Mouse (Mus musculus): ENCODE measurements around the gene Wdr78.

Gene Wdr78

GRCm38 (mm10) chr4:103114184-103115111 is at the start of gene Wdr78, which contains the start of gene Mier1:
Gene Wdr78, minus strand, starts transcription at chr4:103114555.
Gene Mier1, plus strand, starts transcription at chr4:103114390.
- DNase-seq (ENCODE audit: low read depth, low spot score), result peak; percentile 92

GRCm38 (mm10) chr4:103158781-103159180 is 44.4 kb upstream of the Wdr78 start:
- DNase-seq (ENCODE audit: low read depth, low spot score), result no peak

GRCm38 (mm10) chr4:103151946-103152345 is 37.6 kb upstream of the Wdr78 start:
- DNase-seq (ENCODE audit: low read depth, low spot score), result no peak

- peak; percentile 47 for DNase-seq (ENCODE audit: low read depth, low spot score)
These were observed 32.0 kb upstream of the Wdr78 start for GRCm38 (mm10) chr4:103146339-103146738.

DNA sequence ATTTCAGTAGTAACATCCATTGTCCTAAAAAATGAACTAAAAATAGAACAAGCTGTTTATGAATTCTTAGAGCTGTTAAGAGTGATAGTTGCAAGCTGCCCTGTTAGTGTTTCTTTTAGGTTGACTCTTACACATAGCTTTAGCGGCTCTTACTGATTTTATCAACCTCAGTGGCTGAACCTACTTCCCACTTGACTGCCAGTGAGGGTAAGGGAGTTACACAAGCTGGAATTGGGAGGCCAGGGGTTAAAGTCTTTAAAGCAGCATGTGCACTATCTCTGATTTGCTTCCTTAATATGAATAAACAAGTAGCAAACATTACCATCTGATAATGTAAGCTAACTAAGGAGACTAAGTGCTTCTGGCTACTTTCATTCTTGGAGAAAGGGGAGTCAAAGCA is 22.6 kb upstream of the Wdr78 start:
- no peak for DNase-seq (ENCODE audit: low read depth, low spot score)

DNA sequence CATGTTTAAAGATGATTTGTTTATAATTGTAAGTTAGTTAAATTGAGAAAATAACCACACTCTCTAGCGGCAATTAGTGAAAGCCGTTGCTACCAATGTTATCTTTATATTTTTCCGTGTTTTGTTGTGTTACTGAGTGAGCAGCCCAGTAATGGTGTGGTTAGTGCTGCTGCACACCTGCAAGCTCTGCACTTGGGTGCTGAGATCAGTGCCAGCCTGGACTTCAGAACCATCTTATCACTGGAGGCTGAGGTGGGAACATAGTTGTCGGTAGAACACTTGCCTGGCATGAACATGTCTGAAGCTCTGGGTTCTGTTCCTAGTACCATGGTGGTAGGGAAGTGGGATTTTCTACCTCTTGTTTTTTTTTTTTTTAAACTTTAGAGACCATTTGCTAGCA is 12.2 kb upstream of the Wdr78 start:
- no peak for DNase-seq (ENCODE audit: low read depth, low spot score)

GRCm38 (mm10) chr4:103123606-103124005 is 9.3 kb upstream of the Wdr78 start:
- DNase-seq (ENCODE audit: low read depth, low spot score), result no peak

DNA sequence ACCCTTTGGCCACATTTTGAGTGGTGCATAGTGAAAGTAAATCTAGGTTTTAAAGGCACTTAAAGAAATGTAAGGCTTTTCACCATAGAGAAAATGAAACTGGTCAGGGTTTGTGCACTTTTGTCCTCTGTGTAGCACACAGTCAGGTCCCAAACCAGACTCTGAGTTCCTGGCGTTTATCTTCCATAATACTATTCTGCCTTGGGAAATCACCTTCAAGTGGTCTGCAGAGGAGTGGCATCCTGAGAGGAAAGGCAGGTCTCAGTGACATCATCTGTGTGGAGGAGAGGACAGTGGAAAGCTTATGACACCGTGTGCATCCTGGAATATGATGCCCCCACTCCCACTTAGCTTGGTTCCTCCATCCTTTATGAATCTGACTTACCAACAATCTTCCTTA is 8.7 kb upstream of the Wdr78 start:
- no peak for DNase-seq (ENCODE audit: low read depth, low spot score)

GRCm38 (mm10) chr4:103120874-103121389 is 6.6 kb upstream of the Wdr78 start:
- DNase-seq (ENCODE audit: low read depth, low spot score), result no peak

- no peak for DNase-seq (ENCODE audit: low read depth, low spot score)
These were observed 6.0 kb upstream of the Wdr78 start for GRCm38 (mm10) chr4:103120395-103120794.

- DNase-seq (ENCODE audit: low read depth, low spot score), result peak; percentile 17
These were observed 5.7 kb upstream of the Wdr78 start for GRCm38 (mm10) chr4:103120028-103120384.

DNA sequence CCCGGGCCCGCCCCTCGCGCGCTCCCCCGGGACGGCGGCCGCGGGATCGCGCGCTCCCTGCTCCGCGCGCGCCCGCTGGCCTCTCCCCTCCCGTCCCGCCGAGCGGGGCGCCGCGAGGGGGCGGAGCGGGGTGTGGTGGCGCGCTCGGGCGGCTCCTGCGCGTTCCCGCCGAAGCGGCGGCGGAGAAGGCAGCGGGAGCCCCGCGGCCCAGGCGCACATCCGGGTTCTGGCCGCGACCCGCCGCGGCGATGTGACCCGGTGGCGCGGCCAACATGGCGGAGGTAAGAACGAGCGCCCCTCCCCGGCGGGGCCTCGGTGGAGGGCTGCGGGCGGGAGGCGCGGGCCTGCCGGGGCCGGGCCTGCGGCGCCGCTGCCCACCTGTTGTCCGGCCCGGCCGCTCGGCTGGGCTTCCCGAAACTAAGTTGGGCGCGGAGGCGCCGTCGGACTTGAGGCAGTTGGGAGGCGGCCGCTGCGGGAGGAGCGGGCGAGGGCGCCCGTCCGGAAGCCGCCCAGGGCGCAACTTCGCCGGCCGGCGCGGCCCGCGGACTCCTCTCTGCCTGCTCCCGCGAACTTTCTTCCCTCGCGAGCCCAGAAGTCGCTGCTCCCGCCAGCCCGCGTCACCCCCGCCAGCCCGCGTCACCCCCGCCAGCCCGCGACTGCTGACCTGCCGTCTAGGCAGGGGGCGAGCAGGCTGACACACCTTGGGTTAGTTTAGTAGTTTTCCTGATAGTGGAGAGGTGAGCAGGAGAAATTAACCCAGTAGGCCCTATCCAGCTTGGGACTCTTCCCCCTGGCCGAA is 5.1 kb upstream of the Wdr78 start:
- DNase-seq (ENCODE audit: low read depth, low spot score), result peak; percentile 69

- DNase-seq (ENCODE audit: low read depth, low spot score), result no peak
These were observed 4.5 kb upstream of the Wdr78 start for GRCm38 (mm10) chr4:103118888-103119228.

DNA sequence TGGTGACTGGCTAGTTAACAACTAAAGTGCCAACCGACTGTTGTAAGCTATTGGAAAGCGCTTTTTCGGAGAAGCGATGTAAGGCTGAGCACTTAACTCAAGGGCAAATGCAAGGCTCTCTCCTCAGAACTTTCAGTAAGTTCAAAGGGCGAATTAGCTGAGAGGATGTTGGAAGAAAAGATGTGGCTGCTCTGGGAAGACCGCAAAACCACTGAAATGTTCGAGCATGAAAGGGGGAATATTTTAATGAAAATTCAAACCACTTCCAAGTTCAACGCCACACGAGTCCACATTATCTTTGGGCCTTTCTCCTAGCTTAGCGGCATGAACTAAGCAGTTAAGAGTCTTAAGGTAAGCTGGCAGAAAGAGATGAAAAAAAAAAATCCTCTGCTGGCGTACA is 953 bp downstream of the Wdr78 start:
- DNase-seq (ENCODE audit: low read depth, low spot score), result no peak

DNA sequence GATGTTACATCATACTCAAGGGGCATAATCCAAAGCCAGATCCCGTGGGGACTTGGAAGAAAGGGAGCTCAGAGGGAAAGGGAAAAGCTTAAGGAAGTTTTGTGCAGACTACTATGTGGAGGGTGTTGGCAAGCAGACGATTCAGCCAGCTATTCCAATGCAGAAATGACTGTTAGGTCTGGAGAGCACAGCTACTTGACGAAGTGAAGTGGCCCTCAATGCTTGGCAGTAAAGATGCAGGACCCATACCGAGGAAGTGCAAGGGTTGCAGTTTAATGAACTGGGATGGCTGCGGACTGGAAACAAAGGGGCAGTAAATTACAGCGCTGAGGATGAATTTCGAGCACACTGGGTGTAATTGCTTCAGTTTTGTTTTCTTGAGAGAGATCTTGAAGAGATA is 1.7 kb downstream of the Wdr78 start:
- DNase-seq (ENCODE audit: low read depth, low spot score), result no peak

GRCm38 (mm10) chr4:103098532-103098931 is 15.8 kb downstream of the Wdr78 start:
- no peak for DNase-seq (ENCODE audit: low read depth, low spot score)

- DNase-seq (ENCODE audit: low read depth, low spot score), result no peak
These were observed 18.4 kb downstream of the Wdr78 start for GRCm38 (mm10) chr4:103095921-103096320.

DNA sequence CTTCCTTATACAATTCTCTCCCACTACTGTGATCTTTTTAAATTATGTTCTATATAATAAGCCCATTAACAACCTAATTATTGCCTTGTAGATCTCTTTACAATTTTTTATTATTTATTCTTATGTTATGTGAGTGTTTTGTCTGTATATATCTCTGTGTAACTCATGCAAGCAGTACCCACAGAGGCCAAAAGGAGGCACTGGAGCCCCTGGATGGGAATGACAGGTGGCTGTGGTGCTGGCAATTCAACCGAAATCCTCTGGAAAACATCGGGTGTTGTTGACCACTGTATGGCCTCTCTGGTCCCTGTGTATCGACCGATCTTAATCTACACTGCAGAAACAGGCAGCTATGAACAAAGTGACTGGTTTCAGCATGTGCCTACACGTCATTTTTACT is 29.1 kb downstream of the Wdr78 start:
- DNase-seq (ENCODE audit: low read depth, low spot score), result peak; percentile 32

- DNase-seq (ENCODE audit: low read depth, low spot score), result no peak
These were observed 43.7 kb downstream of the Wdr78 start for GRCm38 (mm10) chr4:103070631-103071030.

DNA sequence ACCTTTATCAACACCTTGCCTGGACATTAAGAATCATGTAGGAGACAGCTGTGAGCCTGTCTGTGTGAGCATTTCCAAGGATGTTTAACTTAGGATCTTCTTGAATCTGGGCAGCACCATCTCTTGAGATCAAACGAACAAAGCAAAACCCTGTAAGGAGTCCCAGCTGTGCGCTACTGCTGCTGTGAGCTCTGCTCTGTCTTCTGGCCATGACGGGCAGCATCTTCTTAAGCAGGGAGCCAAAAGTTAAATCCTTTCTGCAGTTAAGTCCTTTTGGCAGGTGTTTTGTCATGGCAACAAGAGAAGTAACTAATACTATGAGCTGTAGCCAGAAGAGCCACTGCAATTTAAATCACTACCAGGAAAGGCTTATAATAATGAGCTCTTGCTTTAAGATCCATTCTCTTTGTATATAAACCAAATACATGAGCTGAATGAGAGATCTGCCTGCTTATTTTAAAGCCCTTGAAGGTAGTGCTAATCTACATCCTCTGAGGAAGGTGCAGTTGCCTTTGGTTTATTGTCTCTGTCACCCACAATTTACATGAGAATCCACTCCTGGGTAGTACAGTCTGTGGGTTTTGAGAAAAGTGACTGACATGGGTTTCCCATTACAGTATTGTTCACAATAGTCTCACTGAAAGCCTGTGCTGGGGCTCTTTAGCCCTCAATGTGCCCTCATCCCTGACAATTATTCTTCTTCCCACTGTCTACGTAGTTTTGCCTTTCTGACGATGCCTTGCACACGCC is 46.3 kb downstream of the Wdr78 start:
- peak; percentile 37 for DNase-seq (ENCODE audit: low read depth, low spot score)

- no peak for DNase-seq (ENCODE audit: low read depth, low spot score)
These were observed 49.4 kb downstream of the Wdr78 start for GRCm38 (mm10) chr4:103064976-103065375.

- no peak for DNase-seq (ENCODE audit: low read depth, low spot score)
These were observed 49.9 kb downstream of the Wdr78 start for GRCm38 (mm10) chr4:103064421-103064820.

All from ES-CJ7 (cell line).